Mouse (Mus musculus) heart, postnatal 14 days (tissue): Measurements from ENCODE around the gene Olfr12. TPM values are rescaled to one million over a fixed set of nuclear protein-coding genes. Genes with fewer than 3 reads are reported as not detected.

Experiments
- total RNA-seq, 2 experiments: library from RNA; stranded (reverse); gene quantifications; 2 replicates each; pipeline ENCODE4 v1.2.3; 2021

Gene Olfr12
- total RNA-seq, 2 experiments from 2014 or later: not detected

Other genes with a start within 250 kb of the Olfr12 start
- 100 to 1,000 TPM; 882 to 892 TPM for gene Ndufa10, start 143.9 kb upstream of the Olfr12 start, total RNA-seq
- not detected for gene Olfr1416, start 132.7 kb upstream of the Olfr12 start, total RNA-seq
- gene Olfr1415, start 121.7 kb upstream of the Olfr12 start, total RNA-seq: not detected
- gene Olfr1414, start 99.1 kb upstream of the Olfr12 start, total RNA-seq: not detected
- not detected for gene Olfr1413, start 46.5 kb upstream of the Olfr12 start, total RNA-seq
- gene Olfr1412, start 32.0 kb upstream of the Olfr12 start, total RNA-seq: not detected
- gene Olfr1411, start 23.4 kb upstream of the Olfr12 start, total RNA-seq: not detected
- gene Olfr1410, start 12.0 kb upstream of the Olfr12 start, total RNA-seq: not detected
- 100 to 1,000 TPM; 217 to 236 TPM for gene Cops9, start 24.2 kb downstream of the Olfr12 start, total RNA-seq
- gene Otos, start 31.1 kb downstream of the Olfr12 start, total RNA-seq: not detected
- gene Gpc1, start 213.9 kb downstream of the Olfr12 start, total RNA-seq: 100 to 1,000 TPM; 222 to 238 TPM